Mouse (Mus musculus): Measurements from ENCODE around the gene Pin1. TPM values are rescaled to one million over a fixed set of nuclear protein-coding genes. Genes with fewer than 3 reads are reported as not detected.
"Not testable (repeated sequence)": the region's sequence is repeated elsewhere in the genome, so short reads cannot be mapped to it uniquely, and the experiment has no call there.

The Pin1 gene
- polyA plus RNA-seq, 1 experiment from 2014 or later: 27.1 TPM

DNA sequence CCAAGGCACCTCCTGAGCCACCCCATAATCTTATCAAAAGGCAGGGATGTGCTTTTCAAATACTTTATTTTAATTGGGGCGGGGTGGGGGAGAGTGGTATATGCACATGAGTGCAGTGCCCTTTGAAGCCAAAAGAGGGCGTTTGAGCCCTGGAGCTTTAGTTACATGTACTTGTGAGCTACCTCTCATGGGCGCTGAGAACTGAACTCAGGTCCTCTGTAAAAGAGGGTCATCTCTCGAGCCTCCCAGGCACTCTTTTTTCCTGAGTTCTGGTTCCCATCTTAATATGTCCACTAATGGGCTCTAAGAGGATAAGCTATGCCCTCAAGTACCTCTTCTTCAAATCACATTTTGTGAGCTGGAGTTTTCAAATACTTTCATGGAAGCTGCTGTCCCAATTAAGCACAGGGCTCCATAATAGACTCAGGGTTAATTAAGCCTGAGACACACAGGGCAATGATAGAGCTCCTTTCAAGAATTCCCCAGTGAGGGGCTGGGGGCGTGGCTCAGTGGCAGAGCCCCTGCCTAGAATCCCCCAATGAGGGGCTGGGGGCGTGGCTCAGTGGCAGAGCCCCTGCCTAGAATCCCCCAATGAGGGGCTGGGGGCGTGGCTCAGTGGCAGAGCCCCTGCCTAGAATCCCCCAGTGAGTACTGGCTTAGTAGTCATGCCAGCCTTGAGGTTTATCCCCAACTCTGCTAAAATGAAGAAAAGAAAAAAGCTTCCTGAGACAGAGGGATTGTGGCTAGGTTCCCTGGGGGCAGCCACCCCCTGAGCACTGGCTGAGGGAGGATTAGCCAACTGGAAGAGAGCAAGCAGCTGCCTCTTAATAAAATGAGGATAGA, 29.9 kb downstream of the Pin1 start:
- in situ Hi-C loops (cut with MboI; ENCODE audit: low pct_unique_long_range_greater_than_20kb): no loop called here
- CTCF ChIA-PET: no interaction called here
- no peak for DNase-seq (ENCODE audit: low read depth, low spot score)
- no peak for TF ChIP-seq CTCF (IDR thresholded peaks at IDR 0.05)
- ATAC-seq: no peak
- POLR2A ChIA-PET: interaction anchor here (0.6 kb wide), 1 partner anchor 85 kb away, joined by 3 read pairs; no protein-coding TSS in a partner anchor
- peaks cover 14% of the 10 kb centered on the region for H3K27me3 ChIP-seq

GRCm38 (mm10) chr9:20682389-20682722, 30.5 kb downstream of the Pin1 start:
- no peak for TF ChIP-seq CTCF (IDR thresholded peaks at IDR 0.05)
- H3K27me3 ChIP-seq: peaks cover 13% of the 10 kb centered on the region
- ChIA-PET POLR2A (no interaction called here), CTCF (no interaction called here)
- in situ Hi-C loops (cut with MboI; ENCODE audit: low pct_unique_long_range_greater_than_20kb): no loop called here
- ATAC-seq (no peak), DNase-seq (ENCODE audit: low read depth, low spot score) (no peak)

- no peak for ATAC-seq
- H3K27me3 ChIP-seq: peaks cover 13% of the 10 kb centered on the region
- in situ Hi-C loops (cut with MboI; ENCODE audit: low pct_unique_long_range_greater_than_20kb): no loop called here
- DNase-seq (ENCODE audit: low read depth, low spot score): no peak
- ChIA-PET CTCF (interaction anchor here (1.4 kb wide), 1 partner anchor 10 kb away, joined by 3 read pairs; no protein-coding TSS in a partner anchor), POLR2A (no interaction called here)
- TF ChIP-seq CTCF (IDR thresholded peaks at IDR 0.05): no peak
Measured at GRCm38 (mm10) chr9:20685081-20685861, 33.4 kb downstream of the Pin1 start.

DNA sequence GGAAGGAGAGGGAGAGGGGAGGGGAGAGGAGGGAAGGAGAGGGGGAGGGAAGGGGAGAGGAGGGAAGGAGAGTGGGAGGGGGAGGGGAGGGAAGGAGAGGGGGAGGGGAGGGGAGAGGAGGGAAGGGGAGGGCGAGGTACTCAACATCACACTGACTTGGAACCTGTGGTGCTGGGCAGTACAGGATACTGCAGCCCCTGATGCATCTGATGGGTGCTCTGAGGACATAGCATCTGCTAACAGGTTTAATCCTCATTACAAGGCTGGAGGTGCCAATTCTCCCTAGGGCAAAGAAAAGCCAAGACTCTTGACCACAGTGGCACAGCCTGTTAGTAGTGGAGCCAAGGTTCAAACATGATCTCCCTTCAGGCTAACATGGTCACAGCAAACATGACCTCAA, 37.5 kb downstream of the Pin1 start:
- ChIA-PET POLR2A (no interaction called here), CTCF (no interaction called here)
- DNase-seq (ENCODE audit: low read depth, low spot score): no peak
- H3K27me3 ChIP-seq: peaks cover 10% of the 10 kb centered on the region
- TF ChIP-seq CTCF (IDR thresholded peaks at IDR 0.05): no peak
- in situ Hi-C loops (cut with MboI; ENCODE audit: low pct_unique_long_range_greater_than_20kb): no loop called here
- no peak for ATAC-seq

DNA sequence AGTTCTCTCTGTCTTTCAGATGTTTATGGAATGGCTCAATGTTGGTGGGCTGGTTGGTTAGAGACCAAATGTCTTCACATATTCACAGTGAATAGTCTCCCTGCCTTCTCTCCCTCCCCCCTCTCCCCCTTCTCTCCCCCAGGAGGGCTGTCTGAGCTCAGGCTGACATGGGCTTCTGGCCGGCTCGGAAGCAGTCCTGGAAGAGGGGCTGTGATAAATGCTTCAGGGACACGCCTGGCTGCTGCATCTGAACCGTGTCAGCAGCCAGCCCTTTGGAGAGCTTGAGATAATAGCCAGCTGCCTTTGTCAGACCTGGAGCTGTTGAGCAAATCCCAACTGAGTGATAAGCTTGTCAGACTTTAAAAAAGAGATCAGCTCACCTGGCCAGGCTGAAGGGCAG, 38.0 kb downstream of the Pin1 start:
- ChIA-PET POLR2A (no interaction called here), CTCF (no interaction called here)
- no peak for ATAC-seq
- no peak for TF ChIP-seq CTCF (IDR thresholded peaks at IDR 0.05)
- in situ Hi-C loops (cut with MboI; ENCODE audit: low pct_unique_long_range_greater_than_20kb): no loop called here
- DNase-seq (ENCODE audit: low read depth, low spot score): no peak
- peaks cover 15% of the 10 kb centered on the region for H3K27me3 ChIP-seq

- H3K27me3 ChIP-seq: peaks cover 19% of the 10 kb centered on the region
- in situ Hi-C loops (cut with MboI; ENCODE audit: low pct_unique_long_range_greater_than_20kb); POLR2A ChIA-PET; ATAC-seq; DNase-seq (ENCODE audit: low read depth, low spot score); CTCF ChIA-PET: not testable (repeated sequence)
Measured at GRCm38 (mm10) chr9:20690449-20690848, 38.6 kb downstream of the Pin1 start.

DNA sequence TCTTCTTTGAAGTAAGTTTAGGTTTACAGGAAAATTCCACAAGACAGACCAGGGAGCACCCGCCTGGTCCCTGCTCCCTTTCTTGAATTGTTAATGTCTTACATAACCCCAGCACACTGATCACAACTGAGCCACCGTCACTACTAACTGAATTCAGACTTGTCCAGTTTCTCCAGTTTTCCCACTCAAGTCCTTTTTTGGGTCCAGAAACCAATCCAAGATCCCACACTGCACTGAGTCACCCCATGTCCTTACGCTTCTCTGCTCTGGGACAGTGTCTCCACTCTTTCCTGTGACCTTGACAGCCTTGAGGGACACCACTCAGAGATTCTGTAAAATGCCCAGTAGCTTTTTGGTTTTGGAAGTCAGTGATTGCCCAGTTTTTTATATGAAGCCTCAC, 41.0 kb downstream of the Pin1 start:
- ATAC-seq (no peak), DNase-seq (ENCODE audit: low read depth, low spot score) (no peak)
- CTCF ChIA-PET: no interaction called here
- POLR2A ChIA-PET: no interaction called here
- in situ Hi-C loops (cut with MboI; ENCODE audit: low pct_unique_long_range_greater_than_20kb): no loop called here
- H3K27me3 ChIP-seq: peaks cover 15% of the 10 kb centered on the region
- no peak for TF ChIP-seq CTCF (IDR thresholded peaks at IDR 0.05)

DNA sequence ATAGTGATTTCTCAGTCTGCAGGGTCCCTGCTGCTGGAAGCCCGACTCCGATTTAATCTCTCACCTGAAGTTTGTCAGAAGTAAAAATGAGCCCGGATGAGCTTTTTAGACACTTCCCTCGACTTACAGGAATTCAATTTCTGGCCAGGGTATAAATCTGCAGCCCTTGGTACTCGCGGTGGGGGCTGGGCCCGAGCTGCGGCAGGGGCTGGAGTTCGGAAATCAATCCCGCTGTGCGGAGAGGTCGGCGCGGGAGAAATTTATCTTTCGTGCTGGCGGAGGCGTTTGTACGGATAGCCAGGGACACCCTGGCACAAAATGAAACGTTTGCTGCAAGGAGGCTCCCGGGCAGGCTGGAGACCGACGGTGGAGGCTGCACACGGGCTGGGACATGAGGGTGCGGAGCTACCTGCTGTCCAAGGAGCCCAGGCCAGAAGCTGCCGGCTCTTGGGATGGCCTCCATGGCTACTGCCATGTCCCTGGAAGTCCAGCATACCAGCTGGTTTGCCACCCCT, 42.9 kb downstream of the Pin1 start:
- in situ Hi-C loops (cut with MboI; ENCODE audit: low pct_unique_long_range_greater_than_20kb): no loop called here
- no peak for ATAC-seq
- POLR2A ChIA-PET: no interaction called here
- TF ChIP-seq CTCF (IDR thresholded peaks at IDR 0.05): no peak
- no peak for DNase-seq (ENCODE audit: low read depth, low spot score)
- CTCF ChIA-PET: interaction anchor here (1.4 to 1.6 kb wide), 2 partner anchors 9 to 46 kb away, joined by 3 read pairs; no protein-coding TSS in a partner anchor
- peaks cover 14% of the 10 kb centered on the region for H3K27me3 ChIP-seq

- ChIA-PET POLR2A (no interaction called here), CTCF (interaction anchor here (1.6 kb wide), 1 partner anchor 11 kb away, joined by 3 read pairs; no protein-coding TSS in a partner anchor)
- H3K27me3 ChIP-seq: peaks cover 13% of the 10 kb centered on the region
- DNase-seq (ENCODE audit: low read depth, low spot score): no peak
- ATAC-seq: no peak
- in situ Hi-C loops (cut with MboI; ENCODE audit: low pct_unique_long_range_greater_than_20kb): no loop called here
- no peak for TF ChIP-seq CTCF (IDR thresholded peaks at IDR 0.05)
Measured at GRCm38 (mm10) chr9:20696107-20696712, 44.3 kb downstream of the Pin1 start.

- peaks cover 10% of the 10 kb centered on the region for H3K27me3 ChIP-seq
- ChIA-PET POLR2A (no interaction called here), CTCF (no interaction called here)
- ATAC-seq: no peak
- DNase-seq (ENCODE audit: low read depth, low spot score): no peak
- in situ Hi-C loops (cut with MboI; ENCODE audit: low pct_unique_long_range_greater_than_20kb): no loop called here
- TF ChIP-seq CTCF (IDR thresholded peaks at IDR 0.05): no peak
Measured at GRCm38 (mm10) chr9:20697466-20697865, 45.6 kb downstream of the Pin1 start.
